Mouse (Mus musculus): ENCODE results near the gene Smim22.

Gene Smim22

GRCm38 (mm10) chr16:5007067-5007466 is at the start of gene Smim22:
Gene Smim22, plus strand, starts transcription at chr16:5007288.
- DNase-seq, result peak; percentile 91

- no peak for DNase-seq
These were observed 49.6 kb upstream of the Smim22 start for GRCm38 (mm10) chr16:4957446-4957845.

GRCm38 (mm10) chr16:4960260-4960659 is 46.8 kb upstream of the Smim22 start:
- no peak for DNase-seq

- DNase-seq, result no peak
These were observed 43.7 kb upstream of the Smim22 start for GRCm38 (mm10) chr16:4963346-4963745.

- DNase-seq, result peak; percentile 99
These were observed 43.0 kb upstream of the Smim22 start, which contains the start of gene Anks3 for GRCm38 (mm10) chr16:4963797-4964709. Gene Anks3, minus strand, starts transcription at chr16:4964205.

- DNase-seq, result no peak
These were observed 42.2 kb upstream of the Smim22 start for GRCm38 (mm10) chr16:4964731-4965391.

- no peak for DNase-seq
These were observed 41.5 kb upstream of the Smim22 start for GRCm38 (mm10) chr16:4965392-4966129.

GRCm38 (mm10) chr16:4968426-4968825 is 38.7 kb upstream of the Smim22 start:
- DNase-seq, result no peak

GRCm38 (mm10) chr16:4969055-4969843 is 37.8 kb upstream of the Smim22 start:
- no peak for DNase-seq

- DNase-seq, result no peak
These were observed 35.5 kb upstream of the Smim22 start for GRCm38 (mm10) chr16:4971626-4972025.

GRCm38 (mm10) chr16:4974521-4974920 is 32.6 kb upstream of the Smim22 start:
- no peak for DNase-seq

- no peak for DNase-seq
These were observed 30.9 kb upstream of the Smim22 start for GRCm38 (mm10) chr16:4976180-4976579.

GRCm38 (mm10) chr16:4978275-4979051 is 28.6 kb upstream of the Smim22 start:
- peak; percentile 48 for DNase-seq

GRCm38 (mm10) chr16:4979755-4980380 is 27.2 kb upstream of the Smim22 start:
- peak; percentile 60 for DNase-seq

- no peak for DNase-seq
These were observed 22.4 kb upstream of the Smim22 start for GRCm38 (mm10) chr16:4984717-4985116.

- no peak for DNase-seq
These were observed 13.8 kb upstream of the Smim22 start for GRCm38 (mm10) chr16:4993276-4993675.

GRCm38 (mm10) chr16:4997553-4997952 is 9.5 kb upstream of the Smim22 start, which contains the start of gene Sept12:
Gene Sept12, minus strand, starts transcription at chr16:4997852.
- peak; percentile 63 for DNase-seq

GRCm38 (mm10) chr16:4998984-4999383 is 8.1 kb upstream of the Smim22 start:
- DNase-seq, result no peak

GRCm38 (mm10) chr16:5000611-5001010 is 6.5 kb upstream of the Smim22 start:
- DNase-seq, result peak; percentile 89

- peak; percentile 50 for DNase-seq
These were observed 404 bp downstream of the Smim22 start for GRCm38 (mm10) chr16:5007492-5007891.

- peak; percentile 85 for DNase-seq
These were observed 988 bp downstream of the Smim22 start for GRCm38 (mm10) chr16:5008076-5008475.

All from kidney, adult 9 months (tissue).